Mouse (Mus musculus) forebrain, embryonic 11.5 days (tissue): ENCODE data around the gene Lrrfip1. TPM values are rescaled to one million over a fixed set of nuclear protein-coding genes. Genes with fewer than 3 reads are reported as not detected.

Experiments
- ATAC-seq: fragments of 200-750 bp; cut with Nextera tagmentation; replicated peaks from 2 replicates; pipeline ENCODE4 v1.8.0; 2017; ENCODE audit warnings: moderate TSS enrichment; ENCODE audit not compliant: low FRiP score
- DNase-seq: peaks from one replicate; pipeline ENCODE4 v3.0.0-alpha.2; 2017; ENCODE audit warnings: low spot score
- H3K27ac ChIP-seq: fragments of 300-500 bp; sonication (generic); 2 replicates; pipeline ENCODE4 v1.5.1; 2014; ENCODE audit warnings: low read depth, low read length
- H3K27me3 ChIP-seq: fragments of 300-500 bp; sonication (generic); 2 replicates; pipeline ENCODE4 v1.6.1; 2014; ENCODE audit warnings: mild to moderate bottlenecking, low read length, mixed read lengths; ENCODE audit not compliant: control insufficient read depth, insufficient read depth
- H3K36me3 ChIP-seq: fragments of 300-500 bp; sonication (generic); 2 replicates; pipeline ENCODE4 v1.6.1; 2014; ENCODE audit warnings: mild to moderate bottlenecking, low read length, moderate library complexity, mixed read lengths; ENCODE audit not compliant: control insufficient read depth, insufficient read depth
- H3K4me1 ChIP-seq: fragments of 300-500 bp; sonication (generic); replicated peaks from 2 replicates; pipeline ENCODE4 v1.6.1; 2014; ENCODE audit warnings: low read length, mixed read lengths; ENCODE audit not compliant: control insufficient read depth, insufficient read depth
- H3K4me2 ChIP-seq: fragments of 300-500 bp; sonication (generic); 2 replicates; pipeline ENCODE4 v1.6.1; 2014; ENCODE audit warnings: low read depth, mild to moderate bottlenecking, low read length, moderate library complexity, mixed read lengths; ENCODE audit not compliant: severe bottlenecking
- H3K4me3 ChIP-seq: fragments of 300-500 bp; sonication (generic); 2 replicates; pipeline ENCODE4 v1.5.1; 2014; ENCODE audit warnings: low read depth, low read length
- H3K9ac ChIP-seq: fragments of 300-500 bp; sonication (generic); 2 replicates; pipeline ENCODE4 v1.6.1; 2014; ENCODE audit warnings: low read length
- H3K9me3 ChIP-seq: fragments of 300-500 bp; sonication (generic); 2 replicates; pipeline ENCODE4 v1.6.1; 2016; ENCODE audit warnings: low read length, mixed read lengths; ENCODE audit not compliant: control insufficient read depth
- WGBS: fragments of 180-500 bp; shearing (Covaris S2); extraction: QIAGEN DNeasy Blood & Tissue Kit; methylation state at CpG from one replicate; pipeline ENCODE4 v1.1.7; 2014; 5-methylcytosine and 5-hydroxymethylcytosine counted together
- polyA plus RNA-seq: library from polyadenylated mRNA; unstranded; fragments of >200 nt; fragmentation: Nextera tagmentation; extraction: Ambion mirVana; gene quantifications from 2 replicates; pipeline ENCODE4 v1.2.1, GENCODE M21; 2014

Lrrfip1 gene
- polyA plus RNA-seq, 1 experiment from 2014 or later, result 21.4 TPM

DNA sequence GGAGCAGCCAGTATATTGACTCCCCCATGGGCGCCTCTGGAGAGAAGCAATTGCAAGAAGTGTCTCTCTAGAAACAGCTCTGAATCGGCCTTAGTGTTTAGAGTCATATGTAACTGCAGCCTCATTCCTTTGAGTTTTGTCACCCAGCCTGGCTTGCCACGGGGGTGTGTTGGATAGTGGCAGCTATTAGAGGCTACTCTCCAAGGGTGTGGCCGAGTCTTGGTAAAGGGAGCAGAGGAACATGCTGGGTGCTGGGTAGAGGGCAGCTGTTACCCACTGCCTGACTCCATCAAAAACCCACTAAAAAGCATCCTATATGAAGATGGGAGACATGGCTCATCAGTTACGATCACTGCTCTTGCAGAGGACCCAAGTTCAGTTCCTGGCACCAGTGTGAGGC is 24.7 kb downstream of the Lrrfip1 start:
- no peak overlapping the region for H3K4me2 ChIP-seq
- 87% methylated on average over 5 of the region's 5 CpGs for WGBS
- ATAC-seq (no peak), DNase-seq (no peak)
- H3K27ac ChIP-seq, result no peak overlapping the region
- no peaks in the 10 kb centered on the region for H3K4me1 ChIP-seq
- H3K27me3 ChIP-seq, result no peaks in the 10 kb centered on the region
- H3K4me3 ChIP-seq, result no peak overlapping the region
- no peaks in the 10 kb centered on the region for H3K36me3 ChIP-seq
- no peak overlapping the region for H3K9ac ChIP-seq
- no peaks in the 10 kb centered on the region for H3K9me3 ChIP-seq

DNA sequence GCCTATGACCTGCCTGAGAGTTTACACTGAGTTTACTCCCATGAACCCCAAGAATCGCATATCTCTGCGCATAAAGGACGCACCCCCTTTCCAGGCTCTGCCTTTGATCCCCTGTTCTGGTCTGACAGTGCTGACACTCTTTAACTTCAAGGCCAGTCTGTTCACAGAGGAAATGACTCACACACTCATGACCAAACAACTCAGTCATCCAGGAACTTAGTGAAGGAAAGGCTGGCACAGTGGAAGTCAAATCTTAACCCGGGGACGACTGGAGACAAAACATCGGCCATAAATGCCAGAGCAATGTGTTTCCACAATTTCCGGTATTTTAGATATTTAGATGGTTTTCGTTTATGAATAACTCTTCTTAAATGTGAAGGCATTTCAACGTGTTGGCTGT is 25.4 kb downstream of the Lrrfip1 start:
- Histone ChIP-seq H3K27me3 (no peaks in the 10 kb centered on the region), H3K36me3 (no peaks in the 10 kb centered on the region), H3K4me3 (no peak overlapping the region), H3K9me3 (no peaks in the 10 kb centered on the region), H3K4me2 (no peak overlapping the region), H3K4me1 (no peaks in the 10 kb centered on the region), H3K27ac (no peak overlapping the region), H3K9ac (no peak overlapping the region)
- 91% methylated on average over 9 of the region's 9 CpGs for WGBS
- DNase-seq (no peak), ATAC-seq (no peak)

DNA sequence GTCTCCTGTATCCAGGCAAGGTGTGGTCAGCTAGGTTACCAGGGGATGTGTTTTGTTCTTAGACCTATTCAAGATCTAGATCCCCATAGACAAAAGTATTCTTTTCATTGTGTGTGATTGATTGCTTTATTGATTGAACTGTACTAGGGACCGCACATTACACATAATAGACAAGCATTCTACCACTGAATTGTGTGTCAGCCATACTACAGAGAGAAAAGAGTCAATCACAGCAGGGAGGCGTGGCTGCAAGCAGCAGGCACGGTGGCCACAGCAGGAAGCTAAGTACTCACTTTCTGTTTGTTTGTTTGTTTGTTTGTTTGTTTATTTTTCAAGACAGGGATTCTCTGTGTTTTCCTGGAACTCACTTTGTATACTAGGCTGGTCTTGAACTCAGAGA is 25.9 kb downstream of the Lrrfip1 start:
- WGBS, result 75% methylated on average over 3 of the region's 3 CpGs
- Histone ChIP-seq H3K36me3 (no peaks in the 10 kb centered on the region), H3K4me1 (no peaks in the 10 kb centered on the region)

DNA sequence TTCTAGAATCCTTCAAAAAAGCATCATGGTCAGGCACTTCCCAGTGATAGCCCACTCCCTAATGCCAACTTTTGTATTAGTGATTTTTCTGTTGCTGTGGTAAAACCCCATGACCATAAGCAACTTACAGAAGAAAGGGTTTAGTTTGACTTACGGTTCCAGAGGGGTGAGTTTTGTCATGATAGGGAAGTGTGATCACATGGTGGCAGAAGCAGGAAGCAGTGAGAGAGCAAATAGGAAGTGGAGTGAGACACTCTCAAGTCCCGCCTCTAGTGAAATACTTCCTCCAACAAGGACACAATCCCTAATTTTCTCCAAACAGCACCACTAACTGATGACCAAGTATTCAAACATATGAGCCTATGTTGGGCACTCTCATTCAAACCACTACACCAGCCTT is 28.4 kb downstream of the Lrrfip1 start:
- Histone ChIP-seq H3K4me1 (no peaks in the 10 kb centered on the region), H3K27ac (no peak overlapping the region), H3K4me2 (no peak overlapping the region), H3K36me3 (no peaks in the 10 kb centered on the region), H3K27me3 (no peaks in the 10 kb centered on the region), H3K4me3 (no peak overlapping the region), H3K9ac (no peak overlapping the region), H3K9me3 (no peaks in the 10 kb centered on the region)
- WGBS, result 96% methylated on average over 2 of the region's 2 CpGs
- no peak for ATAC-seq
- no peak for DNase-seq

More for the DNA sequence above, 25.9 kb downstream of the Lrrfip1 start:
- Histone ChIP-seq H3K9ac (no peak overlapping the region), H3K4me2 (no peak overlapping the region), H3K9me3 (no peaks in the 10 kb centered on the region), H3K27ac (no peak overlapping the region), H3K4me3 (no peak overlapping the region), H3K27me3 (no peaks in the 10 kb centered on the region)
- ATAC-seq, result no peak
- DNase-seq, result no peak

DNA sequence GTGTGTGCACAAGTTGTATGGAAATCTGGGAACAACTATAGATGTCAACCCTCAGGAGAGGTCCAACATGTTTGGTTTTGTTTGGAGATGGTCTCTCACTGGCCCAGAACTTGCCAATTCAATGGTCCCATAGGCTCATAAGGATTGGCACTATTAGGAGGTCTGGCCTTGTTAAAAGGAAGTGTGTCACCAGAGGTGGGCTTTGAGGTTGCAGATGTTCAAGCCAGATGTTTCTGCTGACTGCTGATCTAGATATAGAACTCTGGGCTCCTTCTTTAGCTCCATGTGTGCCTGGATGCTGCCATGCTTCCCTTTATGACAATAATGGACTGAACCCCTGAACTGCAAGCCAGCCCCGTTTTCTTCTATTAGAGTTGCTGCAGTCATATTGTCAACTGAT is 31.8 kb downstream of the Lrrfip1 start:
- 95% methylated on average over 1 of the region's 1 CpGs for WGBS

DNA sequence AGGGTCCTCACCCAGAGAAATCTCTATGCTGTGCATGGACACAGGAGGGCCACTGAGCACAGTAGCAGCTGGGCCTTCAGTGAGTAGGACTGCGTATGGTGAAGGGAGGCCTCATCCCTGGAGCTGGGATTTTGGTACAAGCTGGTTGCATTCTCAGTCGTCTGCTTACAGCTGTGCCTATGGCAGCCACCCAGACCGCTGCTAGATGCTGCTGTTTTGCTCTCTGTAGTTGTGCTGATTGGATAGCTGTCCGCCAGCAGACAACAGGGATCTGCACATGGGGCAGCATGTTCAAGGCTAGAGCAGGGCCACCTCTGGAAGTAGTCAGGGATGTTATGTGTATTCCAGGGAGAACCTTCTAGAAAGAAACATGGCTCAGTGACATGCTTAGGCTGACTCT is 33.0 kb downstream of the Lrrfip1 start:
- no peak overlapping the region for H3K4me2 ChIP-seq
- no peak overlapping the region for H3K9ac ChIP-seq
- H3K9me3 ChIP-seq, result no peaks in the 10 kb centered on the region
- no peak for ATAC-seq
- DNase-seq, result peak; percentile 45
- no peaks in the 10 kb centered on the region for H3K4me1 ChIP-seq
- H3K4me3 ChIP-seq, result no peak overlapping the region
- no peak overlapping the region for H3K27ac ChIP-seq
- 88% methylated on average over 4 of the region's 4 CpGs for whole genome bisulfite sequencing
- no peaks in the 10 kb centered on the region for H3K27me3 ChIP-seq
- no peaks in the 10 kb centered on the region for H3K36me3 ChIP-seq

More for the DNA sequence above, 31.8 kb downstream of the Lrrfip1 start:
- Histone ChIP-seq H3K4me2 (no peak overlapping the region), H3K9ac (no peak overlapping the region), H3K4me1 (no peaks in the 10 kb centered on the region), H3K27me3 (no peaks in the 10 kb centered on the region), H3K36me3 (no peaks in the 10 kb centered on the region), H3K9me3 (no peaks in the 10 kb centered on the region), H3K27ac (no peak overlapping the region), H3K4me3 (no peak overlapping the region)
- DNase-seq (no peak), ATAC-seq (no peak)

DNA sequence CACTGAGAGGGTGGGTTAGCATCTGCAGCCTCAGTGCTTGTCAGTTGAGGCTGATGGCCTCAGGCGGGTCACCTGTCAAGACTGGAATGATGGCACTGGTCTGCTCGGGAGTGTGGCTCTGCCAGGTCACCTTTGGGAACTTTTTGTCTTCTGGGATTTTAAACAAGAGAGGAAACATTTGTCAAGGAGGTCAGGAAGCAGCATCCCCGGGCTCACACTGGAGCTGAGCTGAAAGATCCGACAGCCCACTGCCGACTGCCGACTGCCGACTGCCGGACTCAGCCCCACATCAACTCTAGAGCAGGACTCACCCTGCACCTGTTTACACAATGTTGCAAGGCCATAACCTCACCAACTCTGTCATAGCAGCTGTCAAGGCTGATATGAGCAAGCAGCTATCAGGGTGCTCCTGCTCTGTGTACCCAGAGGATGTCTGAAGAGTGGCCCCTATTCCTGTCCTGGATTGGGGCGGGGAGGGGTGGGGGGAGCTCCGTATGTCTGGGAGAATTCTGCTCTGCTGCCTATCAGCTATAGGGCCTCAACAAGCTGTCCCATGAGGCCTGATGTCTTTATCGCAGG is 33.9 kb downstream of the Lrrfip1 start:
- WGBS, result 84% methylated on average over 11 of the region's 11 CpGs
- H3K36me3 ChIP-seq, result no peaks in the 10 kb centered on the region
- H3K27me3 ChIP-seq, result no peaks in the 10 kb centered on the region
- DNase-seq (no peak), ATAC-seq (no peak)
- H3K4me2 ChIP-seq, result no peak overlapping the region
- no peak overlapping the region for H3K27ac ChIP-seq
- no peaks in the 10 kb centered on the region for H3K4me1 ChIP-seq
- no peak overlapping the region for H3K4me3 ChIP-seq
- no peak overlapping the region for H3K9ac ChIP-seq
- H3K9me3 ChIP-seq, result no peaks in the 10 kb centered on the region

DNA sequence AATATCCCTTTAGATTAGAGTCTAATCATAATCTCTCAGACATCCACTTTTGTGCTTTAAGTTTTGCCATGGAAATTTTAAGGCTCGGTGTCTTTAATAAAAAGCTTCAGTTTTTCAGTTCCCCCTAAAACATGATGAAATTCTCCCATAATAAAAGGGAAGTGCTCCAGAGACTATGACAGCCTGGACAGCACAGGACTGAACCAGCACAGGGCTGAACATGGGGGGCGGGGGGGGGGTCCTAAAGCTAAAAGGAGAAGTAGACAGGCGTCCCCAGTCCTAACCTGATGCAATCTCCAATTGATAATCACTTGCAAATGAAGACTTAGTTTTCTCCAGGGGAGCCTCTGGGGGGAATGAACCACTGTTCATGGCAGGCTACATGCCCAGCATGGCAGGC is 36.0 kb downstream of the Lrrfip1 start:
- H3K27ac ChIP-seq, result no peak overlapping the region
- H3K4me1 ChIP-seq, result no peaks in the 10 kb centered on the region
- no peaks in the 10 kb centered on the region for H3K27me3 ChIP-seq
- no peaks in the 10 kb centered on the region for H3K36me3 ChIP-seq
- ATAC-seq, result no peak
- no peaks in the 10 kb centered on the region for H3K9me3 ChIP-seq
- no peak overlapping the region for H3K9ac ChIP-seq
- 92% methylated on average over 3 of the region's 3 CpGs for WGBS
- no peak overlapping the region for H3K4me3 ChIP-seq
- H3K4me2 ChIP-seq, result no peak overlapping the region
- no peak for DNase-seq

DNA sequence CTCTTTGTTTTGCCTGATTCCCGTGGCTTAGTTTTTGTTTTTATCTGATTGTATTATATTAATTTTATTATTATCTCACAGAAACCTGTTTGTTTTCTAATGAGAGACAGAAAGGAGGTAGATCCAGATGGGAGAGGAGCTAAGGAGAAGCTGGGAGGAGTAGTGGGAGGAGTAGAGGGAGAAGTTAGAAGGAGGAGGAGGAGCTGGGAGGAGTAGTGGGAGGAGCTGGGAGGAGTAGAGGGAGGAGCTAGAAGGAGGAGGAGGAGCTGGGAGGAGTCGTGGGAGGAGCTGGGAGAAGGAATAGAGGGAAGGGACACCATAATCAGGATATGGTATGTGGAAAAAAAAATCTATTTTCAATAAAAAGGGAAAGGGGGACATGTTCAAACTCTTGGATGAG is 36.7 kb downstream of the Lrrfip1 start:
- H3K4me2 ChIP-seq, result no peak overlapping the region
- no peak overlapping the region for H3K27ac ChIP-seq
- no peaks in the 10 kb centered on the region for H3K9me3 ChIP-seq
- H3K9ac ChIP-seq, result no peak overlapping the region
- H3K4me3 ChIP-seq, result no peak overlapping the region
- H3K27me3 ChIP-seq, result no peaks in the 10 kb centered on the region
- WGBS, result 89% methylated on average over 2 of the region's 2 CpGs
- DNase-seq (no peak), ATAC-seq (no peak)
- H3K4me1 ChIP-seq, result no peaks in the 10 kb centered on the region
- H3K36me3 ChIP-seq, result no peaks in the 10 kb centered on the region
